10 mouse cellular contexts compared by ENCODE assay signal in the genomic region with DNA sequence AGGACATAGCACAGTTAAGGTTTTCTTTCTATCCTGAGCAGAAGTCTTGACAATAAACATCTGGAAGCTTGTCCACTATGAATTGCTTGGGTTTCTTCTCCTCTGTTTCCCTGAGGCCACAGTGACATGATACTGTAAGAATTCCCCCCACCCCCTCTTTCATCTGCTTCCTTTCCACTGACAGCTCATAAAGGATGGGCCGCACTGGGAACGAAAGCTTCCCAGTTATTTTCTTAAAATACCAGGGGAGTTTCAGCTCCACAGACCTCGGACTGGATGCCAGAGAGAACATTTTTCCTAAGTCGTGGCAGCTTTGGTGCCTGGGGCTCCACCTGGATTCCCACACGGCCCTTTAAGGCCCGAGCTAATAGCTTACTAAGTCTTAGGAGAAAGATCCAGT. TPM values are rescaled to one million over a fixed set of nuclear protein-coding genes. Genes with fewer than 3 reads are reported as not detected.
DNase-seq lines count a peak whose midpoint lies in the region; ATAC-seq and TF ChIP-seq lines count a peak whose summit lies in the region.
"Had no signal": no experiment of that assay in that cellular context is flagged by ENCODE, and none has a peak within 500 bp of the region (broad histone marks: within the 10 kb centered on the region; RNA-seq: fewer than 3 reads in every experiment).

No protein-coding gene starts in this region.

- no peaks in the 10 kb centered on the region for H3K9me3 ChIP-seq in embryonic facial prominence, embryonic 11.5 days (replicated peaks; ENCODE audit: control insufficient read depth, low read length)
- no peaks in the 10 kb centered on the region for H3K9me3 ChIP-seq in embryonic facial prominence, embryonic 10.5 days
- H3K9me3 ChIP-seq in lung, embryonic 14.5 days (ENCODE audit: low read depth, low read length): no peaks in the 10 kb centered on the region
- no peaks in the 10 kb centered on the region for H3K9me3 ChIP-seq in limb, embryonic 10.5 days (replicated peaks)
- no peaks in the 10 kb centered on the region for H3K9me3 ChIP-seq in neural tube, embryonic 11.5 days (ENCODE audit: control insufficient read depth, low read length)

- H3K27ac ChIP-seq in embryonic facial prominence, embryonic 11.5 days (replicated peaks; ENCODE audit: low read depth, low read length): no peak overlapping the region
- H3K27ac ChIP-seq in embryonic facial prominence, embryonic 10.5 days (replicated peaks): no peak overlapping the region
- H3K27ac ChIP-seq in lung, embryonic 14.5 days (ENCODE audit: low read depth): 0 out of 2 replicates have a peak overlapping the region, but pooled peaks have one; percentile 25
- H3K27ac ChIP-seq in limb, embryonic 10.5 days: peak overlapping the region; percentile 44
- H3K27ac ChIP-seq in neural tube, embryonic 11.5 days (ENCODE audit: low read depth, low read length): no peak overlapping the region

- no peak overlapping the region for H3K4me3 ChIP-seq in embryonic facial prominence, embryonic 11.5 days (ENCODE audit: low read depth, low read length)
- no peak overlapping the region for H3K4me3 ChIP-seq in embryonic facial prominence, embryonic 10.5 days
- H3K4me3 ChIP-seq in lung, embryonic 14.5 days (ENCODE audit: low read depth, low read length): no peak overlapping the region
- no peak overlapping the region for H3K4me3 ChIP-seq in lung, adult 2 months (replicated peaks; ENCODE audit: extremely low read depth, low read depth, low read length)
- no peak overlapping the region for H3K4me3 ChIP-seq in limb, embryonic 10.5 days
- no peak overlapping the region for H3K4me3 ChIP-seq in neural tube, embryonic 11.5 days (ENCODE audit: low read depth, low read length)

- H3K9ac ChIP-seq in embryonic facial prominence, embryonic 11.5 days (replicated peaks; ENCODE audit: low read length): no peak overlapping the region
- H3K9ac ChIP-seq in lung, embryonic 14.5 days: no peak overlapping the region
- no peak overlapping the region for H3K9ac ChIP-seq in neural tube, embryonic 11.5 days (ENCODE audit: low read length)

- no peaks in the 10 kb centered on the region for H3K27me3 ChIP-seq in embryonic facial prominence, embryonic 11.5 days (ENCODE audit: control insufficient read depth, insufficient read depth, low read length)
- H3K27me3 ChIP-seq in embryonic facial prominence, embryonic 10.5 days (replicated peaks; ENCODE audit: low read depth, poor library complexity, severe bottlenecking): no peaks in the 10 kb centered on the region
- H3K27me3 ChIP-seq in lung, embryonic 14.5 days (ENCODE audit: insufficient read depth, low read length): no peaks in the 10 kb centered on the region
- H3K27me3 ChIP-seq in limb, embryonic 10.5 days (ENCODE audit: low read depth, poor library complexity, severe bottlenecking): no peaks in the 10 kb centered on the region
- H3K27me3 ChIP-seq in neural tube, embryonic 11.5 days (ENCODE audit: control insufficient read depth, insufficient read depth, low read length): no peaks in the 10 kb centered on the region

- H3K4me2 ChIP-seq in embryonic facial prominence, embryonic 11.5 days (ENCODE audit: low read depth, low read length): no peak overlapping the region
- peak overlapping the region; percentile 23; the same call in 1 of the 2 replicates for H3K4me2 ChIP-seq in lung, embryonic 14.5 days
- H3K4me2 ChIP-seq in neural tube, embryonic 11.5 days (ENCODE audit: low read depth): no peak overlapping the region

- no peaks in the 10 kb centered on the region for H3K36me3 ChIP-seq in embryonic facial prominence, embryonic 11.5 days (replicated peaks; ENCODE audit: control insufficient read depth, insufficient read depth, low read depth, low read length)
- no peaks in the 10 kb centered on the region for H3K36me3 ChIP-seq in embryonic facial prominence, embryonic 10.5 days (replicated peaks)
- H3K36me3 ChIP-seq in lung, embryonic 14.5 days (ENCODE audit: insufficient read depth): no peaks in the 10 kb centered on the region
- no peaks in the 10 kb centered on the region for H3K36me3 ChIP-seq in limb, embryonic 10.5 days
- no peaks in the 10 kb centered on the region for H3K36me3 ChIP-seq in neural tube, embryonic 11.5 days (ENCODE audit: control insufficient read depth, insufficient read depth, low read length)

- WGBS in embryonic facial prominence, embryonic 11.5 days: 13% methylated on average over 6 of the region's 6 CpGs
- 26% methylated on average over 6 of the region's 6 CpGs for WGBS in embryonic facial prominence, embryonic 10.5 days
- WGBS in lung, embryonic 14.5 days: 22% methylated on average over 6 of the region's 6 CpGs
- WGBS in lung, adult 2 months: 31% methylated on average over 6 of the region's 6 CpGs
- 19% methylated on average over 6 of the region's 6 CpGs for WGBS in limb, embryonic 10.5 days
- 41% methylated on average over 6 of the region's 6 CpGs for WGBS in neural tube, embryonic 11.5 days

- no peak for TF ChIP-seq POLR2A in lung, adult 2 months (IDR thresholded peaks at IDR 0.05; ENCODE audit: borderline replicate concordance, extremely low read depth, low read depth, low read length)

- no peak for TF ChIP-seq CTCF in lung, embryonic 14.5 days (IDR thresholded peaks at IDR 0.05; ENCODE audit: low read depth)
- TF ChIP-seq CTCF in lung, adult 2 months (IDR thresholded peaks at IDR 0.05; ENCODE audit: insufficient read depth, low read length): no peak

- H3K4me1 ChIP-seq in embryonic facial prominence, embryonic 11.5 days (ENCODE audit: control insufficient read depth, insufficient read depth, low read length): no peaks in the 10 kb centered on the region; the same call in none of the 2 replicates
- peaks cover 25% of the 10 kb centered on the region for H3K4me1 ChIP-seq in embryonic facial prominence, embryonic 10.5 days
- no peaks in the 10 kb centered on the region for H3K4me1 ChIP-seq in lung, embryonic 14.5 days (ENCODE audit: insufficient read depth)
- no peaks in the 10 kb centered on the region for H3K4me1 ChIP-seq in lung, adult 2 months (ENCODE audit: control insufficient read depth, insufficient read depth, low read length)
- H3K4me1 ChIP-seq in limb, embryonic 10.5 days: peaks cover 16% of the 10 kb centered on the region
- no peaks in the 10 kb centered on the region for H3K4me1 ChIP-seq in neural tube, embryonic 11.5 days (ENCODE audit: control insufficient read depth, insufficient read depth, low read length)

- no peak for ATAC-seq in embryonic facial prominence, embryonic 11.5 days (replicated peaks; ENCODE audit: insufficient number of reproducible peaks, low FRiP score, low TSS enrichment, low read depth)
- peak; percentile 64; the same call in 1 of the 2 replicates for ATAC-seq in lung, embryonic 14.5 days (ENCODE audit: insufficient read depth)
- ATAC-seq in neural tube, embryonic 11.5 days (ENCODE audit: insufficient read depth, low FRiP score, low TSS enrichment): no peak
- ATAC-seq: activated CD4-positive, CD25-positive, alpha-beta regulatory T cell, adult 4 months had no signal

- DNase-seq in embryonic facial prominence, embryonic 11.5 days (ENCODE audit: low spot score): peak; percentile 53
- DNase-seq in embryonic facial prominence, embryonic 10.5 days (ENCODE audit: low spot score): no peak
- peak; percentile 72 for DNase-seq in lung, embryonic 14.5 days
- no peak for DNase-seq in lung, adult 2 months
- DNase-seq in limb, embryonic 10.5 days (ENCODE audit: low spot score): no peak
- peak; percentile 26 for DNase-seq in neural tube, embryonic 11.5 days (ENCODE audit: low spot score)
- DNase-seq in gastrocnemius, postnatal 10 days: no peak
- no peak for DNase-seq in spleen, postnatal 4 days (ENCODE audit: low spot score in 2 of 2)
- DNase-seq: thymus, postnatal 25 days had no signal

RNA-seq across cellular contexts. Expression of a gene that starts 22.2 kb away (rescaled TPM):
- polyA plus RNA-seq in embryonic facial prominence, embryonic 11.5 days (2014; fragmentation: Nextera tagmentation; extraction: Ambion mirVana): 12.9 and 13.5 TPM in 2 replicates
- 7.8 and 7.9 TPM in 2 replicates for polyA plus RNA-seq in embryonic facial prominence, embryonic 10.5 days (2016; fragmentation: Nextera tagmentation; extraction: Ambion mirVana)
- polyA plus RNA-seq in lung, embryonic 14.5 days (2014; fragmentation: Nextera tagmentation; extraction: Ambion mirVana): 18.2 and 19.2 TPM in 2 replicates
- 10.6 and 12.2 TPM in 2 replicates for polyA plus RNA-seq in lung, adult 2 months (2012; rRNA removed)
- 8.9 and 9.0 TPM in 2 replicates for polyA plus RNA-seq in limb, embryonic 10.5 days (2016; fragmentation: Nextera tagmentation; extraction: Ambion mirVana)
- 7.7 and 8.1 TPM in 2 replicates for polyA plus RNA-seq in neural tube, embryonic 11.5 days (2014; fragmentation: Nextera tagmentation; extraction: Ambion mirVana)
- total RNA-seq in gastrocnemius, postnatal 10 days (2021): 1 to 10 TPM; 3.2 to 4.2 TPM

Comparison
In these comparisons a context has a peak if more than half of its experiments do, and no peak if none do; other contexts are left out.
1. DNase-seq: peak in embryonic facial prominence, embryonic 11.5 days (single experiment), lung, embryonic 14.5 days (single experiment) and neural tube, embryonic 11.5 days (single experiment); none in embryonic facial prominence, embryonic 10.5 days (single experiment), lung, adult 2 months (single experiment), limb, embryonic 10.5 days (single experiment), gastrocnemius, postnatal 10 days (single experiment) and spleen, postnatal 4 days (0 of 2).
2. H3K27ac ChIP-seq: peak in lung, embryonic 14.5 days (single experiment) and limb, embryonic 10.5 days (single experiment); none in embryonic facial prominence, embryonic 11.5 days (single experiment), embryonic facial prominence, embryonic 10.5 days (single experiment) and neural tube, embryonic 11.5 days (single experiment).